Mouse (Mus musculus) ovary, adult 18-20 months (tissue): ENCODE measurements around the gene 4930503E14Rik.
"Not testable (repeated sequence)": the region's sequence is repeated elsewhere in the genome, so short reads cannot be mapped to it uniquely, and the experiment has no call there.

Experiments used
- DNase-seq: peaks from one replicate; pipeline ENCODE4 v3.0.0; 2022; ENCODE audit warnings: low spot score, mixed read lengths

4930503E14Rik gene

DNA sequence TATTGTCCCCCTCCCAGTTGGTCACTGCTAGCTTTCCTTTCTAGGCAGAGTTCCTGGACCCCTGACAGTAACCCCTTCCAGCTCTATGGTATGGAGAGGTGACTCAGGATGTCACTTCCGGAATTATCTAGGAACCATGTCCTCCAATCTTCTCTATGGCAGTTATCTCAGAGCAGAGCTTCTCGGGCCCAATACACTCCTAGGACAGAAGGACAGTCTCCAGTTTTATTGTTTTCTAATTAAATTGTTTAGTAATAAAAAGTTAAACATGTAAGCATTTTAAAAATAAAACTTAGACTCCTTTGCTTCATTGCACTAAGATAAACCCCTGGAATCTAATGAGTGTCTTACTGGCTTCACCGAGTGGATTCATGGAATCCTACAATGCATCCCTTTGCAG lies at the start of gene 4930503E14Rik:
Gene 4930503E14Rik, minus strand, starts transcription at position 101 of the 400 bp plus-strand sequence.
- DNase-seq = not testable (repeated sequence)

DNA sequence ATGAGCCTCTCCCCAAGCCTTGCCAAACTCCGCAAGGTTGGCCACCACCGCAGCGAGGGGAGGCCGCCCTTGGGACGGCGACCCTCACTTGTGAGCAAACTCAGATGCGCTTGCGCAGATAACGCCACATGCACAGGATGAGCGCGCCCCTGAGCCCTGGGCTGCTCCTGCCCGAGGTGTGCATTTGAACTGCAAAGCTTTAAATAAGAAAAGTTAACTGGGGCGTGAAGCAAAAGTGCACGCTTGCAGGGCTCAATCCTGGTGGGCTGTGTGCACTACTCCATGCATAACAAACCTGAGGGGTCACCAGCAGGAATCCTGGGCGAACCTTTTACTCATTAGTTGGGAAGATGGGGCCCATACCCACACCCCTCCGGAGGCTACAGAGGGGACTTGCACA lies 35.0 kb upstream of the 4930503E14Rik start:
- no peak for DNase-seq

DNA sequence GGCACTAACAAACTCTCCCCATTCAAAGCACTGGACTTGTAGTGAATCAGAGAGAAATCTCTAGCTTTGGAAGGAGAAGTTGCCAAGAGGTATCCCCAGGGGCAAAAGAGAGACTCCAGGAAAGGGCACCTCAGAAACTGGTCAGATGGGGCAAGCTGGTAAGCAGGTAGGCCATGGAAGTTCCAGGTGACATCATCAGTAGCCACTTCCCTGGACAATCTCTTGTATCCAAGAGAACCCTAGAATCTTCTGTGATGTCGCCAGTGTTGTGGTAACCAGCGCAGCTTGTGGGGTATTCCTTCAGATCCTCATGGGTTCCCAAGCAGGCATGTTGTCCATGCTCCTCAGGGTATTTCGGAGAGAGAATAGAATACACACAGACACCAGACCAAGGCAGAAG lies 15.7 kb downstream of the 4930503E14Rik start, which contains the start of gene Gm8212:
Gene Gm8212, plus strand, starts transcription at position 301 of the 400 bp plus-strand sequence.
- DNase-seq = not testable (repeated sequence)

DNA sequence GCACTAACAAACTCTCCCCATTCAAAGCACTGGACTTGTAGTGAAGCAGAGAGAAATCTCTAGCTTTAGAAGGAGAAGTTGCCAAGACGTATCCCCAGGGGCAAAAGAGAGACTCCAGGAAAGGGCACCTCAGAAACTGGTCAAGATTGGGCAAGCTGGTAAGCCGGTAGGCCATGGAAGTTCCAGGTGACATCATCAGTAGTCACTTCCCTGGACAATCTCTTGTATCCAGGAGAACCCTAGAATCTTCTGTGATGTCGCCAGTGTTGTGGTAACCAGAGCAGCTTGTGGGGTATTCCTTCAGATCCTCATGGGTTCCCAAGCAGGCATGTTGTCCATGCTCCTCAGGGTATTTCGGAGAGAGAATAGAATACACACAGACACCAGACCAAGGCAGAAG lies 89.5 kb downstream of the 4930503E14Rik start, which contains the start of gene Gm3327:
Gene Gm3327, plus strand, starts transcription at position 301 of the 400 bp plus-strand sequence.
- not testable (repeated sequence) for DNase-seq
